Mouse (Mus musculus) adrenal gland, postnatal 14 days (tissue): Measurements from ENCODE around the gene Hapln4. TPM values are rescaled to one million over a fixed set of nuclear protein-coding genes. Genes with fewer than 3 reads are reported as not detected.

ENCODE experiments used
- DNase-seq: peaks from one replicate; pipeline ENCODE4 v3.0.0; 2021; ENCODE audit warnings: mixed read lengths
- microRNA-seq, 2 experiments: library from miRNA; unstranded; fragments of <30 nt; microRNA quantifications; one replicate each; pipeline ENCODE4 v1.2.0; 2021
- total RNA-seq: library from RNA; stranded (reverse); gene quantifications from 2 replicates; pipeline ENCODE4 v1.2.3, GENCODE M21; 2021

Hapln4 gene
- total RNA-seq, 1 experiment from 2014 or later, result 0.48 TPM

DNA sequence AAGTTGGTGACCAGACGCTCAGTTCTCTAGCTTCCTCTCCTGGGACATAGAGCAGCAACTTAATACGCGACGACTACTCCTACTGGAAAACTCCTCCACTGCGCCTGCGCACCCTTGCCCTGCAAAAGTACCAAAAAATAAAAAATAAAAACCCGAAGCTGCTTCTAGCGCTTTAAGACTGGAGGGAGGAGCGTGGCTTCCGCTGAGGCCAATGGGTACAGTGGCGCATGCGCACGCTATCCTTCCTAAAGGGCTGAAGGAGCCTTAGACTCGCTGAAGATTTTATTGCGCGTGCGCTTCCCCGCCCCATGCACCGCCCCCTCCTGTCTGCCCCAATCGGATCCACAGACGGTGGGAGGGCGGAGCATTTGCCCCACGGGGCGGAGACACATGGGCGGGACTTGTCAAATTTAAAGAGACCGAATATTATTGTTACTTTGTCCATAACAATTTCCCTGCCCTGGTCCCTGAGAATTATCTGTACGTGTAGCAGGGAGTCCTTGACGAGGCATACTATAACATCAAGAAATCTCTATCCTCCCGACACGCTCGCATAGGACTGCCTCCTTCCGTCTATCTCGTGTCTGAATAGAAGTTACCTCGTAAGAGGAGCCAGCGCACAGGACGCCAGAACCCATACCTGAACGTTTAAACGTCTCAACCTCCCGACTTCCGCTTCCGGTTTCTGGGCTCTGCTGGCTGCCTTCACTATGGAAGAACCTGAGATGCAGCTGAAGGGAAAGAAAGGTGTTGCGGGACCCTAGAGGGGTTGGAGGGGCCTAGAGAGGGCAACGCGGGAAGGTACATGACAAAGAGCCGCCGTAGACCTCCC, 56.0 kb downstream of the Hapln4 start, which contains the start of the genes Rfxank, Borcs8 and Mef2b:
Gene Rfxank, minus strand, starts transcription at position 129 of the 832 bp plus-strand sequence.
Gene Borcs8, plus strand, starts transcription at position 474 of the 832 bp plus-strand sequence.
Gene Mef2b, plus strand, starts transcription at position 686 of the 832 bp plus-strand sequence.
- peak; percentile 99 for DNase-seq

DNA sequence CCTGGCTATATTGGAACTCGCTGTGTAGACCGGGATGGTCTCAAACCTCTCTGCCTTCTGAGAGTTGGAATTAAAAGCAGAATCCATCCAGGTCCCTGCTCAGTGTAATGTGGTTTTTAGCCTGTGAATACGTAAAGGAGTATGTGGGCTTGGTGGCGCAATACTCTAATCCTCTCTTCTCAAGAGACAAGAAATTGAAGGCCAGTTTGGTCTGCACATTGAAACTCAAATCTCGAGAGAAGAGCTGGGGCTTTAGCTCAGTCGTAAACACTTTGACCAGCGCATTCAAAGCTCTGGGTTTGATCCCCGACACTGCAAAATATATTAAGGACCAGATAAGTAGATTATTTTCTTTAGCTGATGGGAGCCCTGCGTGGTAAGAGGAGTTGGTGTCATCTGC, 56.7 kb downstream of the Hapln4 start:
- DNase-seq, result no peak

Small RNA genes within 50 kb of the gene (microRNA-seq; reads per million reads assigned to microRNA genes)
- gene Mir7066, result 0 reads per million in 2 experiments

Other genes starting within 250 kb of the Hapln4 start
- gene Cilp2, start 195.8 kb upstream of the Hapln4 start, total RNA-seq, result 0.07 and 0.15 TPM in 2 replicates
- 0.83 and 0.85 TPM in 2 replicates for gene Tssk6, start 181.3 kb upstream of the Hapln4 start, total RNA-seq
- 239 and 250 TPM in 2 replicates for gene Ndufa13, start 180.9 kb upstream of the Hapln4 start, total RNA-seq
- gene Yjefn3, start 180.7 kb upstream of the Hapln4 start, total RNA-seq, result 5.7 and 6.7 TPM in 2 replicates
- 105 and 111 TPM in 2 replicates for gene Gatad2a, start 87.1 kb upstream of the Hapln4 start, total RNA-seq
- gene Mau2, start 40.7 kb upstream of the Hapln4 start, total RNA-seq, result 54.0 and 60.3 TPM in 2 replicates
- 26.2 and 31.8 TPM in 2 replicates for gene Sugp1, start 40.6 kb upstream of the Hapln4 start, total RNA-seq
- gene Tm6sf2, start 10.5 kb upstream of the Hapln4 start, total RNA-seq, result 0.98 and 4.2 TPM in 2 replicates
- gene Ncan, start 37.4 kb downstream of the Hapln4 start, total RNA-seq, result 0.41 and 0.67 TPM in 2 replicates
- gene Nr2c2ap, start 47.9 kb downstream of the Hapln4 start, total RNA-seq, result 15.0 and 18.4 TPM in 2 replicates
- 16.9 and 18.8 TPM in 2 replicates for gene Rfxank, start 55.7 kb downstream of the Hapln4 start, total RNA-seq
- gene Borcs8, start 56.0 kb downstream of the Hapln4 start, total RNA-seq, result 49.2 and 50.5 TPM in 2 replicates
- 0.41 and 0.56 TPM in 2 replicates for gene Mef2b, start 56.3 kb downstream of the Hapln4 start, total RNA-seq
- gene Tmem161a, start 88.9 kb downstream of the Hapln4 start, total RNA-seq, result 48.9 and 50.7 TPM in 2 replicates
- gene Slc25a42, start 128.8 kb downstream of the Hapln4 start, total RNA-seq, result 132 and 144 TPM in 2 replicates
- gene Sugp2, start 150.8 kb downstream of the Hapln4 start, total RNA-seq, result 30.9 and 31.5 TPM in 2 replicates
- gene Armc6, start 151.0 kb downstream of the Hapln4 start, total RNA-seq, result 11.3 and 13.4 TPM in 2 replicates
- 21.3 and 25.0 TPM in 2 replicates for gene Homer3, start 199.4 kb downstream of the Hapln4 start, total RNA-seq
- gene Ddx49, start 219.0 kb downstream of the Hapln4 start, total RNA-seq, result 49.2 and 71.3 TPM in 2 replicates
- 215 and 222 TPM in 2 replicates for gene Cope, start 219.1 kb downstream of the Hapln4 start, total RNA-seq
- 1.9 and 2.9 TPM in 2 replicates for gene Cers1, start 232.3 kb downstream of the Hapln4 start, total RNA-seq
- gene Gdf1, start 246.4 kb downstream of the Hapln4 start, total RNA-seq, result 0.41 and 1.2 TPM in 2 replicates